Mouse (Mus musculus): ENCODE data around the gene Son. TPM values are rescaled to one million over a fixed set of nuclear protein-coding genes. Genes with fewer than 3 reads are reported as not detected.

Gene Son
- total and polyA plus RNA-seq, 3 experiments: 93.6 to 182 (median 157) TPM

DNA sequence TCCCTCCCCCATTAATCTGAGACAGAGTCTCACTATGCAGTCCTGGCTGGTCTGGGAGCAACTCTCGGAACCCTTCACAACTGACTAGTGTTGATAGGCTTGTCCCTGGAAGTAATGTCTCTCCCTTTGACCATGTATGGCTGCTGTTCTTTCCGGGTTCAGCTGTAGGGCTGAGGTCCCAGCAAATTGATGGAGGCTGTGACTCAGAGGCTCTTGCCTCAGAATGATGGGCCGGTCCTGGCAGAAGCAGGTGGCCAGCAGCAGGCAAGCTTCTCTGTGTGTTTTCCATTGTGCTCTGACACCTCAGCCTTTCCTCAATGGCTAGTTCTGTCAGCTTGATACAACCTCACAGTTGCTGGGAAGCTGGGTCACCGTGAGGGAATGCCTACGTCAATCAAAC, 34.8 kb upstream of the Son start:
- H3K27ac ChIP-seq (ENCODE audit: control insufficient read depth, low read depth, low read length): no peak overlapping the region

DNA sequence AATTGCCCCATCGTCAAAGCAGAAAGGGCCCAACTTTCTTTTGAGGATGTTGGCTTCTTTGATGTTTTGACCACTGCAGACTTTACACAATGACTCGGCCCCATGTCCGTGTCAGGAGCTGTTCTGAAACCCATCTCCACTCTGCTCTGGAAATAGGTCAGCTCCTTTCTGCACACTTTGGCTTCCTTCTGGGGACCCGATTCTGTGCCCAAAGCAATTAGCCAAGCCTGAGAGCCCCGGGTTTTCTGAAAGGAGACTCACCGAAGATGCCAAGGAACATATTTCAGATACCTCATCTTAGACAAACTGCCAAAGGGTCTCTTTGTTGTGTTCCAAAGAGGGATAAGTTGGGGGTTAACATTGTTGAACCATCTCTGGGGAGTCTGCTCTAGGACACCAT, 32.8 kb upstream of the Son start:
- H3K9ac ChIP-seq (ENCODE audit: control insufficient read depth, low read depth, low read length, poor library complexity, severe bottlenecking): no peak overlapping the region
- no peak for DNase-seq (ENCODE audit: low read depth, low spot score)
- no peaks in the 10 kb centered on the region for H3K9me3 ChIP-seq (replicated peaks; ENCODE audit: insufficient read depth, low read length)
- no peak overlapping the region for H3K27ac ChIP-seq (ENCODE audit: control insufficient read depth, low read depth, low read length)
- no peaks in the 10 kb centered on the region for H3K79me2 ChIP-seq (ENCODE audit: control insufficient read depth, insufficient read depth, low read length, poor library complexity)
- H3K36me3 ChIP-seq (ENCODE audit: control insufficient read depth in 1 of 2, insufficient read depth in 2 of 2, low read length in 2 of 2): no peaks in the 10 kb centered on the region
- TF ChIP-seq NRF1 (IDR thresholded peaks at IDR 0.05; ENCODE audit: insufficient read depth, low read depth, low read length, poor library complexity, severe bottlenecking) (no peak), E2F4 (IDR thresholded peaks at IDR 0.05; ENCODE audit: borderline replicate concordance, low read depth, low read length) (no peak), GATA1 (IDR thresholded peaks at IDR 0.05; ENCODE audit: low read depth, low read length) (no peak), MEF2A (IDR thresholded peaks at IDR 0.05; ENCODE audit: extremely low read depth, insufficient replicate concordance, low read depth, low read length, poor library complexity, severe bottlenecking) (no peak), CHD1 (IDR thresholded peaks at IDR 0.05; ENCODE audit: low read depth, low read length) (no peak), BHLHE40 (IDR thresholded peaks at IDR 0.05; ENCODE audit: borderline replicate concordance, low read depth, low read length) (no peak), POLR2AphosphoS5 (IDR thresholded peaks at IDR 0.05; ENCODE audit: borderline replicate concordance, low read depth, low read length) (no peak), KAT2A (conservative IDR thresholded peaks at IDR 0.05; ENCODE audit: low read depth, low read length) (no peak), SMC3 (IDR thresholded peaks at IDR 0.05; ENCODE audit: low read depth, low read length) (no peak), ZKSCAN1 (IDR thresholded peaks at IDR 0.05; ENCODE audit: low read depth, low read length) (no peak), CTCF (IDR thresholded peaks at IDR 0.05 in 2 of 3, conservative IDR thresholded peaks at IDR 0.05 in 1 of 3; ENCODE audit: control insufficient read depth in 1 of 3, insufficient read depth in 1 of 3, low read depth in 2 of 3, low read length in 3 of 3, poor library complexity in 1 of 3, severe bottlenecking in 1 of 3) (no peak), MYC (IDR thresholded peaks at IDR 0.05; ENCODE audit: low read depth, low read length) (no peak), ELF1 (IDR thresholded peaks at IDR 0.05; ENCODE audit: low read depth, low read length) (no peak), RCOR1 (IDR thresholded peaks at IDR 0.05; ENCODE audit: low read depth, low read length) (no peak), ETS1 (IDR thresholded peaks at IDR 0.05; ENCODE audit: low read depth, low read length) (no peak), MAFK (IDR thresholded peaks at IDR 0.05; ENCODE audit: borderline replicate concordance, low read depth, low read length) (no peak), MYB (IDR thresholded peaks at IDR 0.05; ENCODE audit: low read depth, low read length) (no peak), POLR2AphosphoS2 (IDR thresholded peaks at IDR 0.05; ENCODE audit: low read length) (no peak)
- no peaks in the 10 kb centered on the region for H3K27me3 ChIP-seq (ENCODE audit: control insufficient read depth in 1 of 2, insufficient read depth in 2 of 2, low read length in 2 of 2)
- no peak overlapping the region for H3K4me3 ChIP-seq (ENCODE audit: control insufficient read depth in 1 of 2, insufficient read depth in 1 of 2, low read depth in 2 of 2, low read length in 2 of 2)
- H3K4me1 ChIP-seq (ENCODE audit: control insufficient read depth in 1 of 2, insufficient read depth in 2 of 2, low read length in 2 of 2): peaks cover 0 to 5% of the 10 kb centered on the region in 2 experiments; a peak in 2 of 4 replicates

More for the DNA sequence above, 34.8 kb upstream of the Son start:
- H3K36me3 ChIP-seq (ENCODE audit: control insufficient read depth in 1 of 2, insufficient read depth in 2 of 2, low read length in 2 of 2): no peaks in the 10 kb centered on the region
- H3K27me3 ChIP-seq (ENCODE audit: control insufficient read depth in 1 of 2, insufficient read depth in 2 of 2, low read length in 2 of 2): no peaks in the 10 kb centered on the region
- no peak for DNase-seq (ENCODE audit: low read depth, low spot score)
- no peaks in the 10 kb centered on the region for H3K4me1 ChIP-seq (ENCODE audit: control insufficient read depth in 1 of 2, insufficient read depth in 2 of 2, low read length in 2 of 2)
- no peaks in the 10 kb centered on the region for H3K79me2 ChIP-seq (ENCODE audit: control insufficient read depth, insufficient read depth, low read length, poor library complexity)
- no peaks in the 10 kb centered on the region for H3K9me3 ChIP-seq (replicated peaks; ENCODE audit: insufficient read depth, low read length)
- H3K4me3 ChIP-seq (ENCODE audit: control insufficient read depth in 1 of 2, insufficient read depth in 1 of 2, low read depth in 2 of 2, low read length in 2 of 2): no peak overlapping the region
- H3K9ac ChIP-seq (ENCODE audit: control insufficient read depth, low read depth, low read length, poor library complexity, severe bottlenecking): no peak overlapping the region
- TF ChIP-seq CTCF (IDR thresholded peaks at IDR 0.05 in 2 of 3, conservative IDR thresholded peaks at IDR 0.05 in 1 of 3; ENCODE audit: control insufficient read depth in 1 of 3, insufficient read depth in 1 of 3, low read depth in 2 of 3, low read length in 3 of 3, poor library complexity in 1 of 3, severe bottlenecking in 1 of 3) (no peak), GABPA (IDR thresholded peaks at IDR 0.05; ENCODE audit: low read depth, low read length) (no peak), RAD21 (IDR thresholded peaks at IDR 0.05; ENCODE audit: low read depth, low read length) (no peak), MEF2A (IDR thresholded peaks at IDR 0.05; ENCODE audit: extremely low read depth, insufficient replicate concordance, low read depth, low read length, poor library complexity, severe bottlenecking) (no peak), ELF1 (IDR thresholded peaks at IDR 0.05; ENCODE audit: low read depth, low read length) (no peak), POLR2AphosphoS2 (IDR thresholded peaks at IDR 0.05; ENCODE audit: low read length) (no peak), CHD1 (IDR thresholded peaks at IDR 0.05; ENCODE audit: low read depth, low read length) (no peak), NELFE (IDR thresholded peaks at IDR 0.05; ENCODE audit: low read depth, low read length) (no peak), USF2 (IDR thresholded peaks at IDR 0.05; ENCODE audit: borderline replicate concordance in 1 of 2, insufficient read depth in 1 of 2, low read depth in 1 of 2, low read length in 2 of 2) (no peak), KAT2A (conservative IDR thresholded peaks at IDR 0.05; ENCODE audit: low read depth, low read length) (no peak)

All from MEL (cell line).